Mouse (Mus musculus) kidney, embryonic 15.5 days (tissue): ENCODE data around the gene Parn. TPM values are rescaled to one million over a fixed set of nuclear protein-coding genes. Genes with fewer than 3 reads are reported as not detected.
A peak's percentile ranks its signal among the peaks of the same experiment; 100 is the strongest.

Source experiments
- ATAC-seq: fragments of 200-750 bp; cut with Nextera tagmentation; replicated peaks from 2 replicates; pipeline ENCODE4 v1.8.0; 2017; ENCODE audit warnings: moderate TSS enrichment; ENCODE audit not compliant: low FRiP score
- H3K27ac ChIP-seq: fragments of 300-500 bp; sonication (generic); 2 replicates; pipeline ENCODE4 v1.5.1; 2015; ENCODE audit warnings: mild to moderate bottlenecking, inconsistent platforms
- H3K27me3 ChIP-seq: fragments of 300-500 bp; sonication (generic); 2 replicates; pipeline ENCODE4 v1.6.1; 2015; ENCODE audit warnings: inconsistent platforms
- H3K36me3 ChIP-seq: fragments of 300-500 bp; sonication (generic); 2 replicates; pipeline ENCODE4 v1.6.1; 2015; ENCODE audit warnings: inconsistent platforms
- H3K4me1 ChIP-seq: fragments of 300-500 bp; sonication (generic); 2 replicates; pipeline ENCODE4 v1.6.1; 2015; ENCODE audit warnings: inconsistent platforms
- H3K4me2 ChIP-seq: fragments of 300-500 bp; sonication (generic); 2 replicates; pipeline ENCODE4 v1.6.1; 2015; ENCODE audit warnings: moderate library complexity, mild to moderate bottlenecking, inconsistent platforms
- H3K4me3 ChIP-seq: fragments of 300-500 bp; sonication (generic); replicated peaks from 2 replicates; pipeline ENCODE4 v1.5.1; 2015; ENCODE audit warnings: mild to moderate bottlenecking, inconsistent platforms
- H3K9ac ChIP-seq: fragments of 300-500 bp; sonication (generic); 2 replicates; pipeline ENCODE4 v1.6.1; 2015; ENCODE audit warnings: mild to moderate bottlenecking, inconsistent platforms
- H3K9me3 ChIP-seq: fragments of 300-500 bp; sonication (generic); replicated peaks from 2 replicates; pipeline ENCODE4 v1.6.1; 2016; ENCODE audit warnings: inconsistent platforms
- WGBS: fragments of 180-500 bp; shearing (Covaris S2); methylation state at CpG from one replicate; pipeline ENCODE4 v1.1.7; 2015; ENCODE audit warnings: mixed read lengths; 5-methylcytosine and 5-hydroxymethylcytosine counted together
- polyA plus RNA-seq: library from polyadenylated mRNA; unstranded; fragments of >200 nt; fragmentation: Nextera tagmentation; extraction: Ambion mirVana; gene quantifications from 2 replicates; pipeline ENCODE4 v1.2.1, GENCODE M21; 2015

The Parn gene
- polyA plus RNA-seq, 1 experiment from 2014 or later: 46.4 TPM

DNA sequence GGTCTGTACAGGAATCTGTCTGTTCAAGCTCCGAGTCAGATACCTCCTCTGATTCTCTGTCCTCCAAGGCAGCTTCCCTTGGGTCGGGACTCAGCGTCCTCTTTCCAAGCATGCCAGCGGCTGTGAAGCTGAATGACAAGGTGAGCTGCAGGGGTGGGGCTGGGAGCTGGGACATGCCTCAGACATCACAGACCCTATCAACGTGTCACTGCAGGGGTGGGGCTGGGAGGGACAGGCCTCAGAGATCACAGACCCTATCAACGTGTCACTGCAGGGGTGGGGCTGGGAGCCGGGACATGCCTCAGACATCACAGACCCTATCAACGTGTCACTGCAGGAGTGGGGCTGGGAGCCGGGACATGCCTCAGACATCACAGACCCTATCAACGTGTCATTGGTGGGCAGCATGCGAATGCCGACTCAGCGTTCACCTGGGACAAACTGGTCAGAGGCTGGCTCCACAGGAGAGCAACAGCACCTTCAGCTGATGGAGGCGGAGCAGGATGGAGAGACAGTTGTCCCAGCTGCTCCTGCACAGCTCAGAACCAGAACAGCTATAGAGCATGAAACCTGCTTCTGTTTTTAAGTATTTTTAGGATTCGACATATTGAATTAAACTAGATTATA is 126.7 kb downstream of the Parn start:
- H3K27ac ChIP-seq: no peak overlapping the region
- H3K4me1 ChIP-seq: peaks cover 15% of the 10 kb centered on the region
- no peak for ATAC-seq
- H3K36me3 ChIP-seq: peaks cover 17% of the 10 kb centered on the region
- H3K4me2 ChIP-seq: no peak overlapping the region
- H3K4me3 ChIP-seq: no peak overlapping the region
- no peak overlapping the region for H3K9ac ChIP-seq
- H3K27me3 ChIP-seq: no peaks in the 10 kb centered on the region
- 63% methylated on average over 15 of the region's 15 CpGs for WGBS
- H3K9me3 ChIP-seq: peaks cover 14% of the 10 kb centered on the region

DNA sequence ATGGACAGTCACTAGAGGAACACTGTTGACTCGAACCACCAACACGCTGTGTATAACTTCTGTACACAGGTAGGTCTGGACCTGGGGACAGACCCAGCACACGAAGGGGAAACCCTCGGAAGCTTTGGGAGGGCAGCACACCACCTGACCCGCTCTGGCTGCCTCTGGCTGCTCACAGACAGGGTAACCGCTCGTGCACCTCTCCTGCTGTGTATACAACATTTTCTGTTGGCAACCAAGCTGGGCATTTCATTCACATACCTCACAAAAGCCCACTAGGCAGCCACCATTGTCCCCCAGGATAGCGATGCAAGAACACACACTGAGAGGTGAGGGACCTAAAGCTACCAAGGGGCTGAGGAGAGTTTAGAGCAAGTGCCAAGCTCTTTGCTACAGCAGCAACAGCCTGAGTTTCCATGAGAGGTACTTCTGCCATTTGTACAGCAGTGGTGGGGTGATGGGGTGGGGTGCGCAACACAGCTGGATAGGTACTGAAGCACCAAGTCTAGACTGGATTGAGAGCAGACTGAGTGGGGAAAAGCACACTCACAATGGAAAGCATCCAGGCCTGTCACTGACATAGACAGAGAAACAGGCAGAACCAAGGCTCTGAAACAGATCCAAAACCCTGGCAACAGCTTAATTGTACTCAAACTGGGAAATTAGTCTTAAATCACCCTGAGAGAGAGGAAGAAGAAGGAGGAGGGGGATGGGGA is 128.9 kb downstream of the Parn start:
- WGBS: 79% methylated on average over 9 of the region's 9 CpGs
- Histone ChIP-seq H3K4me2 (no peak overlapping the region), H3K9ac (no peak overlapping the region), H3K4me1 (peaks cover 15% of the 10 kb centered on the region), H3K36me3 (no peaks in the 10 kb centered on the region), H3K27ac (no peak overlapping the region), H3K27me3 (no peaks in the 10 kb centered on the region), H3K9me3 (no peaks in the 10 kb centered on the region), H3K4me3 (no peak overlapping the region)
- no peak for ATAC-seq

DNA sequence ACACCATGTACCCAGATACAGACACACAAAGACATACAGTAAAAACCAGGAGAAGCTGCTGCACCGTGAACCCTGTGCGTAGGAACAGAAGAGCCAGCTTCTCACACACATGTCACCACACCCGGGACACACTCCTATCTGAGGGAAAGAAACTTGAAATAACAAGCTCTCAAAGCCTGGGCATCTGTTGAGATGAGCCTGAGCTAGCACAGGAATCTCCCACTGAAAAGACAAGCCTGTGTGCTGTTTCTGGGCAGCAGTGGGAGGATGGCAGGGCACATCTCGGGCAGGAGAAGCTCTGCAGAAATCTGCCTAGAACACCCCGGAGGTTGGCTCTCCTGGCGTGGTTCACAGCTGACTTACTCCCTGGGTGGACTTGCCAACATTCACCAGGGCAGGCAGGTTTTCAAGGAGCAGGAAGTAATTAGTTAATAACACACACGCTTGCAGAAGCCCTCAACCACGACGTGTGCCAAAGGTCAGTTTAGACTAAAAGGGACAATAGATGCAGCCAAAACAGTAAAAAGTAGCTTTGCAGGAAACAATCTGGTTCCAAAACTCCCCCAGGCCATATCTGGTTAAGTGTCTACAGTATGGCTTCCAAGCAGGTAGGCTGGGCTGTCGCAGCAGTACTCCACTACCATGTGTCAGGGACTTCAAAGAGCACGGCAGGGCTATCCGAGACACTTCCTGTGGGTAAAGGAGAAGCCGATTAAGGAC is 129.6 kb downstream of the Parn start:
- WGBS: 47% methylated on average over 13 of the region's 13 CpGs
- peaks cover 15% of the 10 kb centered on the region for H3K4me1 ChIP-seq
- H3K27me3 ChIP-seq: no peaks in the 10 kb centered on the region
- H3K4me2 ChIP-seq: no peak overlapping the region
- no peak overlapping the region for H3K9ac ChIP-seq
- no peaks in the 10 kb centered on the region for H3K9me3 ChIP-seq
- ATAC-seq: peak; percentile 57; the same call in 1 of the 2 replicates
- no peaks in the 10 kb centered on the region for H3K36me3 ChIP-seq
- no peak overlapping the region for H3K4me3 ChIP-seq
- H3K27ac ChIP-seq: no peak overlapping the region

DNA sequence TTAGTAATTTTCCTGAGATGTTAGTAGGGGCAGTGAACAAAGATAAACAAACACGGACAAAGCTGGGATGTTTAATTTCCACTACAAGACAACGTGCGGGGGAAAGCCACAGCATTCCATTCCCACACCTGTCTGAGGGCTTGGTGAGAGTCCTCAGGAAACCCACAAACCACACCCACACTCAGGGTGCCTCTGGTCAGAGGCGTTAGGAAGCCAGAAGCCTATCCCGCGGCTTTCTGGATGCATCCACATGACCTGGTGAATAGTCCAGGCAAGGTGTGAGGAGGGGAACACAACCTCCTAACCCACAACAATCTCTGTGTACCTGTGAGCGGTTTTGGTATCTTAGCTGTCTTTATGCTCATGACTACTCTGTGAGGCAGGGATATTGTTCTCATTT is 131.6 kb downstream of the Parn start:
- H3K27ac ChIP-seq: no peak overlapping the region
- no peak overlapping the region for H3K9ac ChIP-seq
- WGBS: 76% methylated on average over 7 of the region's 7 CpGs
- H3K36me3 ChIP-seq: no peaks in the 10 kb centered on the region
- no peak for ATAC-seq
- H3K4me3 ChIP-seq: no peak overlapping the region
- no peaks in the 10 kb centered on the region for H3K27me3 ChIP-seq
- no peak overlapping the region for H3K4me2 ChIP-seq
- H3K4me1 ChIP-seq: peaks cover 15% of the 10 kb centered on the region
- no peaks in the 10 kb centered on the region for H3K9me3 ChIP-seq

DNA sequence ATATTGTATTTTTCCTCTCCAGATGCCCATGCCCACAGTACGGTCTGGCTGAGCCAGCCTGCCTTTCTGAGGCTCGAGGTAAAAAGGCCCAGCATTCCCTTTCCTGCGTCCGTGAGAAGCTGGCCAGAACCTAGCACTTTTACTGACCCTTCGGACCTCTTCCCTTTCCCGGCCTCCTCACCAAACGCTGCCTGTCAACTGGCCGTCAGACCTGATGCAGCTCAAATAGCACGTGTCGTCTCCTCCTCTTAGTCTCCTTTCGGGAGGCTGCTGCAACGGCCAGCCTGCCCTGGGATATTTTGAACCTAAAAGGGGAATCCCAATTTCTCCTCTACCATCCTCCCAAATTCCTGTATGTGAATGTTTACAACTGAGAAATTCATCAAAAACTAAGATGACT is 132.1 kb downstream of the Parn start:
- Histone ChIP-seq H3K27me3 (no peaks in the 10 kb centered on the region), H3K27ac (no peak overlapping the region), H3K9me3 (no peaks in the 10 kb centered on the region), H3K4me1 (peaks cover 15% of the 10 kb centered on the region), H3K36me3 (no peaks in the 10 kb centered on the region), H3K4me3 (no peak overlapping the region), H3K4me2 (no peak overlapping the region), H3K9ac (no peak overlapping the region)
- no peak for ATAC-seq
- 47% methylated on average over 12 of the region's 12 CpGs for WGBS

DNA sequence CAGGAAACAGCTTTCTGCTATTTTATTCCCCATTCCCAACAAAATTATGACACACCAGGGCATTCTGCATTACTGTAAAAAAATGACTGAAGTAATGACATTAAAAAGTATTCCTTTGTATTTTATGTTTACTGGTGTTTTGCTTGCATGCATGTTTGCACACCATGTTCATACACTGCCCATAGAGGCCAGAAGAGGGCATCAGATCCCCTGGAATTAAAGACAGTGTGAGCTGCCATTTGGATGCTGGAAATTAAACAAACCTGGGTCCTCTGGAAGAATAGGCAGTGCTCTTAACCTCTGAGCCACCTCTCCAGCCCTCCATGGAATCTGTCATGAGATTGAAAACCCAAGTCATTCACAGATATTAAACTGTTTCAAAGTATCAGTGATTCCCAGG is 135.1 kb downstream of the Parn start:
- Histone ChIP-seq H3K4me1 (peaks cover under 1% of the 10 kb centered on the region; the same call in 1 of the 2 replicates), H3K36me3 (no peaks in the 10 kb centered on the region), H3K27ac (no peak overlapping the region), H3K27me3 (no peaks in the 10 kb centered on the region), H3K4me3 (no peak overlapping the region), H3K9ac (no peak overlapping the region), H3K9me3 (no peaks in the 10 kb centered on the region), H3K4me2 (no peak overlapping the region)
- no peak for ATAC-seq

DNA sequence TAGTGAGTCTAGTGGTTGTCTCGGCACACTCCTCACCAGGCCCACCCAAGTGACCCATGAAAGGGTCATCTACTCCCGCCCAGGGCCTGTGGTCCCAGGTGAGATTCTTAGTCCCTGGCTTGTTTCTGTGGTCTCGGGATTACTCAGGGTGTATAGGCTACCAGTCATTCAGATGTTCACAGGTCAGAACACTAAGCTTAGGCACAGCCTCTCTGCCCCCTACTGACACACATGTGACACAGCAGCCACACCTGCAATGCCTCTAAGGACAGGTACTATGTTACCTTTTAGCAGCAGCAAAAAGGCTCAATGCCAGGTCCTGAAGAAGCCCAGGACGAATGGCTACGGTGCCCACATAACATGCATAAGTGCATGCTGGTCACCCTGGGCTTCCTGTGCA is 136.7 kb downstream of the Parn start:
- Histone ChIP-seq H3K4me3 (no peak overlapping the region), H3K36me3 (no peaks in the 10 kb centered on the region), H3K4me2 (no peak overlapping the region), H3K9ac (no peak overlapping the region), H3K4me1 (no peaks in the 10 kb centered on the region), H3K27ac (no peak overlapping the region), H3K27me3 (no peaks in the 10 kb centered on the region), H3K9me3 (no peaks in the 10 kb centered on the region)
- ATAC-seq: no peak
- 84% methylated on average over 5 of the region's 5 CpGs for WGBS

DNA sequence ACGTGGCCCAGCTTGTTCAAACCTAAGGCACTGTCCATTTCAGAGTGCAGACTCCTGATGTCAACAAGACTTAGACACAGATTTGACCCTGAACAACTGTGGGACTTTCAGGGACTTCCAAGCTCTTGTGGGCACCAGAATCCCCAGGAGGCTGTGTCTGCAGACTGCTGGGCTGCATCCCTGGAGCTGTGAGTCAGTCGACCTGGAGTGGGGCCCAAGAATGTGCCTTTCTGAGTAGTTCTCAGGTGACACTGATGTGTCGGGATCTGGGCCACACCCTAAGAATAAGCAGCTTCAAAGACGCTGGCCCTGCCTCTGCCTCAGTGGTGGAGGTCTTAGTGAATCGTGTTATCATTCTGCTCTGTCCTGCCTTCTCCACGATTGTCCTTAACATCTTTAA is 146.6 kb downstream of the Parn start:
- Histone ChIP-seq H3K36me3 (no peaks in the 10 kb centered on the region), H3K4me3 (no peak overlapping the region), H3K9me3 (no peaks in the 10 kb centered on the region), H3K27me3 (no peaks in the 10 kb centered on the region), H3K4me2 (no peak overlapping the region), H3K27ac (no peak overlapping the region), H3K9ac (no peak overlapping the region), H3K4me1 (no peaks in the 10 kb centered on the region)
- ATAC-seq: no peak
- 59% methylated on average over 6 of the region's 6 CpGs for WGBS

DNA sequence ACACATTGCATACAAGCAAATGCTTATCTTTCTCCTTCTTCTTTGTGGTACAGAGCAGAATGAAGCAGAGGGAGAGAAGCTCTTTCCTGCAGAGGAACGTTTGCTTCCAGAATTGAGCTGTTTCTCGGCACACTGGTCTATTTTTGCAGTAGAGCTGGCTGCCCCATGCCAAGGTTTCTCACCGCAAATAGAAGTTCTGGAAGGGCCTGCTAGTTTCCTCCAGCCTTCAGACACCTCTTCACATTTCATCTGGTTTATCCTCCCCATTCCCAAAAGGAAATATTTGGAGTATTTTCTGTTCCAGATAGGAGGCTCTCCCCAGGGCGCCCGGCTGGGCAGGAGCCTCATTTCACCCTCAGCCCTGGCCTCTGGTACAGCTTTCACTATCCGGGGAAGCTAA is 147.7 kb downstream of the Parn start:
- no peaks in the 10 kb centered on the region for H3K4me1 ChIP-seq
- no peaks in the 10 kb centered on the region for H3K27me3 ChIP-seq
- H3K4me3 ChIP-seq: no peak overlapping the region
- ATAC-seq: no peak
- H3K27ac ChIP-seq: no peak overlapping the region
- no peaks in the 10 kb centered on the region for H3K9me3 ChIP-seq
- H3K36me3 ChIP-seq: no peaks in the 10 kb centered on the region
- WGBS: 84% methylated on average over 6 of the region's 6 CpGs
- no peak overlapping the region for H3K9ac ChIP-seq
- no peak overlapping the region for H3K4me2 ChIP-seq

DNA sequence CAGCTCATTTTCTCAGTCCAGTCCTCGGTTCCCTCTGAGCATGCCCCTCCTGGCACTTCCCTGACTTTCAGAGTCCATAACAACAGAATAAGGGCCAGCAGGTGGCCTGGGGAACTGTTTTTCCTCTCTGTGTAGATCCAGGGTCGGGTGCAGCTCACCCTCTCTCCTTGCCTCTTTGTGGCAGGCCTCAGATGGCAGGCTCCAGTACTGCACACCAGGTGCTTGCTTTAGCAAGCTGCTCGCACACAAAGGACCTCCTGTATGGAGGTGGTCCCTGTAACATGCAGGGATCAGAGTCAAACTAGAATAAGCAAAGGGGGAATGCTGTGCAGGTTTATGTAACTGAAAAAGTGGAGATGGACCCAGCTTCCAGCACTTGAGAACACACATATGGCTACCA is 151.8 kb downstream of the Parn start:
- no peak for ATAC-seq
- Histone ChIP-seq H3K4me2 (no peak overlapping the region), H3K9ac (no peak overlapping the region), H3K4me1 (no peaks in the 10 kb centered on the region), H3K4me3 (no peak overlapping the region), H3K27ac (no peak overlapping the region), H3K36me3 (no peaks in the 10 kb centered on the region), H3K27me3 (no peaks in the 10 kb centered on the region), H3K9me3 (no peaks in the 10 kb centered on the region)
- 69% methylated on average over 3 of the region's 3 CpGs for WGBS

DNA sequence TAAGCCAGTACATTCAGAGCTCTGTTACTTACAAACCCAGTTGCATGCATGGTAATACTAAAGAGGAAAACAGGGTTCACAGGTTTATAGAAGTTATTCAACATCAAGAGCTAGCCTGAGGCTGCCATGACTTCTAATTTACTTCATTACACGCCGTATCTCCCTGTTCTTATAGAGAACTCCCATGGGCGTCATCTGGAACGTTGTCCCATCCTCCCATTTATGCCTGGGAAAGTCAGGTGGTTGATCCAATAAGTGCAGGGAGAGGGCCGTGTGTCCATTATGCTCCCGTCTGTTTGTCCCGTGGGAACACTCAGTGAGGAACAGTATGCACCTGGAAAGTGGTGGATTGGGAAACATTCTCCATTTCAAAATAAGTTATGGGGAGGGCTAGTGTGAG is 152.4 kb downstream of the Parn start:
- WGBS: 90% methylated on average over 7 of the region's 7 CpGs
- H3K27ac ChIP-seq: no peak overlapping the region
- no peak overlapping the region for H3K4me2 ChIP-seq
- no peak for ATAC-seq
- no peak overlapping the region for H3K9ac ChIP-seq
- no peaks in the 10 kb centered on the region for H3K9me3 ChIP-seq
- no peaks in the 10 kb centered on the region for H3K27me3 ChIP-seq
- H3K36me3 ChIP-seq: no peaks in the 10 kb centered on the region
- no peaks in the 10 kb centered on the region for H3K4me1 ChIP-seq
- no peak overlapping the region for H3K4me3 ChIP-seq

DNA sequence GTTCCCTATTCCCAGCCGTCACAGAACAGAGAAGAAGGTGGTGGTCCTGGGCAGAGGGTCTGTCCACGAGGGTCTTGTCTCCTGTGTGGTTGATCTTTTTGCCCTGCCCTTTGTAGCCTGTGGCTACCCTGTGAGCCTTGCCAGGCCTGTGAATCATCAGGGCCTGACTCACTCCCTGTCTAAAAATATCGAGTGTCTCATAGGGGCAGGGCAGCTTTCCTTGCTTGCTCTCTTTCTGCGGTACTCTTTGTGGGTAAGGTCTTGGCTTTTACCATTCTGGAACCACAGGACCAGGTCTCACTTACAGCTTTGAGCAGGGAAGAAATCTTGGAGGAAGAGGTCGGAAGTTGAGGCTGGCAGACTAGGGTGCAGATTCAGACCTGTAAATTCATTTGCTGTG is 162.9 kb downstream of the Parn start:
- no peak for ATAC-seq
- no peak overlapping the region for H3K9ac ChIP-seq
- H3K4me3 ChIP-seq: no peak overlapping the region
- no peaks in the 10 kb centered on the region for H3K27me3 ChIP-seq
- H3K36me3 ChIP-seq: no peaks in the 10 kb centered on the region
- no peak overlapping the region for H3K27ac ChIP-seq
- no peaks in the 10 kb centered on the region for H3K9me3 ChIP-seq
- no peak overlapping the region for H3K4me2 ChIP-seq
- H3K4me1 ChIP-seq: no peaks in the 10 kb centered on the region
- 65% methylated on average over 5 of the region's 5 CpGs for WGBS
